Mouse (Mus musculus) midbrain, embryonic 14.5 days (tissue): ENCODE data around the gene Arrb2. TPM values are rescaled to one million over a fixed set of nuclear protein-coding genes. Genes with fewer than 3 reads are reported as not detected.

ENCODE experiments used
- ATAC-seq: fragments of 200-750 bp; cut with Nextera tagmentation; 2 replicates; pipeline ENCODE4 v1.8.0; 2017; ENCODE audit warnings: moderate number of reproducible peaks, moderate library complexity; ENCODE audit not compliant: low FRiP score, low TSS enrichment
- DNase-seq: peaks from one replicate; pipeline ENCODE4 v3.0.0-alpha.2; 2015
- H3K27ac ChIP-seq: fragments of 300-500 bp; sonication (generic); replicated peaks from 2 replicates; pipeline ENCODE4 v1.5.1; 2014; ENCODE audit warnings: mild to moderate bottlenecking, low read depth, low read length, moderate library complexity
- H3K27me3 ChIP-seq: fragments of 300-500 bp; sonication (generic); 2 replicates; pipeline ENCODE4 v1.6.1; 2014; ENCODE audit warnings: low read length, control low read depth, mixed read lengths; ENCODE audit not compliant: control insufficient read depth, insufficient read depth
- H3K36me3 ChIP-seq: fragments of 300-500 bp; sonication (generic); 2 replicates; pipeline ENCODE4 v1.6.1; 2014; ENCODE audit warnings: low read length, control low read depth; ENCODE audit not compliant: control insufficient read depth, insufficient read depth
- H3K4me1 ChIP-seq: fragments of 300-500 bp; sonication (generic); 2 replicates; pipeline ENCODE4 v1.6.1; 2014; ENCODE audit warnings: mild to moderate bottlenecking, antibody characterized with exemption, low read length, control low read depth; ENCODE audit not compliant: control insufficient read depth, insufficient read depth
- H3K4me2 ChIP-seq: fragments of 300-500 bp; sonication (generic); 2 replicates; pipeline ENCODE4 v1.6.1; 2014; ENCODE audit warnings: mild to moderate bottlenecking, low read length, moderate library complexity
- H3K4me3 ChIP-seq: fragments of 300-500 bp; sonication (generic); replicated peaks from 2 replicates; pipeline ENCODE4 v1.5.1; 2014; ENCODE audit warnings: low read depth, low read length
- H3K9ac ChIP-seq: fragments of 300-500 bp; sonication (generic); replicated peaks from 2 replicates; pipeline ENCODE4 v1.6.1; 2014; ENCODE audit warnings: mild to moderate bottlenecking, low read length, moderate library complexity
- H3K9me3 ChIP-seq: fragments of 300-500 bp; sonication (generic); 2 replicates; pipeline ENCODE4 v1.6.1; 2016; ENCODE audit warnings: low read length, control low read depth, mixed read lengths; ENCODE audit not compliant: control insufficient read depth
- WGBS: fragments of 180-500 bp; shearing (Covaris S2); extraction: QIAGEN DNeasy Blood & Tissue Kit; methylation state at CpG from one replicate; pipeline ENCODE4 v1.1.7; 2014; 5-methylcytosine and 5-hydroxymethylcytosine counted together
- polyA plus RNA-seq: library from polyadenylated mRNA; unstranded; fragments of >200 nt; fragmentation: Nextera tagmentation; extraction: Ambion mirVana; gene quantifications from 2 replicates; pipeline ENCODE4 v1.2.1, GENCODE M21; 2014

The Arrb2 gene
- polyA plus RNA-seq, 1 experiment from 2014 or later = 56.5 TPM

- no peak overlapping the region for H3K4me3 ChIP-seq
- ATAC-seq = no peak
- no peaks in the 10 kb centered on the region for H3K9me3 ChIP-seq
- H3K9ac ChIP-seq = no peak overlapping the region
- H3K4me1 ChIP-seq = peaks cover 18% of the 10 kb centered on the region
- no peak overlapping the region for H3K4me2 ChIP-seq
- WGBS = 84% methylated on average over 6 of the region's 6 CpGs
- peaks cover 62% of the 10 kb centered on the region for H3K36me3 ChIP-seq
- no peak for DNase-seq
- H3K27me3 ChIP-seq = no peaks in the 10 kb centered on the region
- no peak overlapping the region for H3K27ac ChIP-seq
Measured at GRCm38 (mm10) chr11:70437426-70437825, 5.0 kb downstream of the Arrb2 start.

DNA sequence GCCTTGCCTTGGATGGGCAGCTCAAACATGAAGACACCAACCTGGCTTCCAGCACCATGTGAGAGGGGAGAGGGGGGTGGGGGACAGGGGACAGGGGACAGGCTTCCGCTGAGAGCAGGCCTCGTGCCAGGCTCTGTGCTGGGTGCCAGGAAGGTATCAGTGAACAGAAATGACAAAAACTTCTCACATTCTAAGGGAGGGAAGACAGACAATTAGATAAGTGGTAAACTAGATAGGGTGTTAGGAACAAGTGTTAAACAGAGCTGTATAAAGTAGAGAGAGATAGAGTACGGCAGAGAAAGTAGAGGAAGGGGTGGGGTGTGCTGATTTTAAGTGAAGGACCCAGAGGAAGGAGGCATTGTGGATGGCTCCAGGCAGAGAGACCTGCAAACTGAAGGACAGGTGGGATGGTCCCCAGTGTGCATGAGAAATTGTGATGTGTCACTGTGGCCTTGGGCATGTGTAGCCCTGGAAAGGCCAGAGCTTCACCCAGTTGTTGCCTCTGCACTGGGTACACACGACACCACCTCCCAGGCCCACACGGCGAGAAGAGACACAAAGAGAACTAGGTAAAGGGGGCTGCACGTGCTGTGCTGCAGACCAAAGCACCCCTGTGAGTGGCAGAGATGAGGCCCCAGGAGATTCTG, 6.4 kb downstream of the Arrb2 start:
- Histone ChIP-seq H3K4me2 (no peak overlapping the region), H3K4me3 (no peak overlapping the region), H3K4me1 (peaks cover 10% of the 10 kb centered on the region), H3K27ac (no peak overlapping the region), H3K36me3 (peaks cover 62% of the 10 kb centered on the region), H3K9me3 (no peaks in the 10 kb centered on the region), H3K9ac (no peak overlapping the region), H3K27me3 (no peaks in the 10 kb centered on the region)
- ATAC-seq = no peak
- no peak for DNase-seq
- WGBS = 91% methylated on average over 7 of the region's 7 CpGs

DNA sequence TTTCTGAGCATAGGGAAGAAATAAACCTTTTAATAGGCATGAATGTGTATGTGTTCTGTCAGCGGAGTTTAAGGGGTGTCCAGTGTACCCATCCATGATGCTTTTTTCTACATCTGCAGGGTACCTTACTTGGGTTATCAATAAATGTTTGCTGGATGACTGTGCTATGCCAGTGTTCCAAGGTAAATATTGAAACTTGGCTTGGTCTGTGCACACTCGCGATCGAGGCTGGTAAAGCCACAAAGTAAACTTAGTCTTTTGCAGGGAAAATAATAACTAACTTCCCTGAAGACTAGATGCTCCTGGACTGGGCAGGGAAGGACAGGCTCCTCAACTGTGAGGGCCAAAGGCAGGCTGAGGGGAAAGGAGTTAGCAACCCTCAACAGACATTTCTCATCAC, 8.2 kb downstream of the Arrb2 start:
- ATAC-seq (no peak), DNase-seq (no peak)
- H3K27ac ChIP-seq = no peak overlapping the region
- H3K4me1 ChIP-seq = no peaks in the 10 kb centered on the region
- H3K36me3 ChIP-seq = peaks cover 59% of the 10 kb centered on the region
- H3K27me3 ChIP-seq = no peaks in the 10 kb centered on the region
- no peak overlapping the region for H3K4me3 ChIP-seq
- no peaks in the 10 kb centered on the region for H3K9me3 ChIP-seq
- WGBS = 96% methylated on average over 4 of the region's 4 CpGs
- no peak overlapping the region for H3K4me2 ChIP-seq
- H3K9ac ChIP-seq = no peak overlapping the region

GRCm38 (mm10) chr11:70441882-70442281, 9.4 kb downstream of the Arrb2 start:
- Histone ChIP-seq H3K27me3 (no peaks in the 10 kb centered on the region), H3K36me3 (peaks cover 47% of the 10 kb centered on the region), H3K27ac (no peak overlapping the region), H3K4me1 (no peaks in the 10 kb centered on the region), H3K9ac (no peak overlapping the region), H3K9me3 (no peaks in the 10 kb centered on the region), H3K4me3 (no peak overlapping the region), H3K4me2 (no peak overlapping the region)
- ATAC-seq (no peak), DNase-seq (no peak)
- 93% methylated on average over 7 of the region's 7 CpGs for WGBS

GRCm38 (mm10) chr11:70443964-70444363, 11.5 kb downstream of the Arrb2 start:
- Histone ChIP-seq H3K36me3 (peaks cover 26% of the 10 kb centered on the region), H3K4me3 (no peak overlapping the region), H3K4me2 (no peak overlapping the region), H3K9me3 (no peaks in the 10 kb centered on the region), H3K9ac (no peak overlapping the region), H3K27me3 (no peaks in the 10 kb centered on the region), H3K27ac (no peak overlapping the region), H3K4me1 (no peaks in the 10 kb centered on the region)
- 87% methylated on average over 3 of the region's 3 CpGs for WGBS
- ATAC-seq (no peak), DNase-seq (no peak)

DNA sequence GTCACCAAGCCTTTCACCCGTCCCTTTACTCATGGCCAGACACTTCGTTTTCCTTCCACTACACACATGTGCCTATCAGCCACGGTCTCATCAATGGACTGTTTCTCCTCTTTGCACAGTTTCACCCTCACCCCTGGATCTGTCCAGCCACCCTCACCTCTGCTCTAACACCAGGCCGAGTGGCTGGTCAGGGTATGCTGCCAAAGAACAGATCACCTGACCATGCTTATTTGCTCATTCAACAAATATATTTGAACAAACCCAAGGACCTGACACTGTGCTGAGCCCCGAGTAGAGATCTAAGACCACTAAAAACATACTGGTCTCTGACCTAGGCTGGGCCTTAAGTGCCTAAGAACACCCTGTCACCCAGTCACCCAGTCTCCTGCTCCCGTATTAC, 12.2 kb downstream of the Arrb2 start:
- Histone ChIP-seq H3K27me3 (no peaks in the 10 kb centered on the region), H3K4me2 (no peak overlapping the region), H3K36me3 (peaks cover 19% of the 10 kb centered on the region), H3K9ac (no peak overlapping the region), H3K9me3 (no peaks in the 10 kb centered on the region), H3K27ac (no peak overlapping the region), H3K4me3 (no peak overlapping the region), H3K4me1 (no peaks in the 10 kb centered on the region)
- DNase-seq (no peak), ATAC-seq (no peak)
- WGBS = 82% methylated on average over 6 of the region's 6 CpGs

- H3K36me3 ChIP-seq = 0 out of 2 replicates have a peak, but pooled peaks cover 6% of the 10 kb centered on the region
- H3K27me3 ChIP-seq = no peaks in the 10 kb centered on the region
- no peak for ATAC-seq
- DNase-seq = no peak
- WGBS = 51% methylated on average over 3 of the region's 3 CpGs
- no peak overlapping the region for H3K9ac ChIP-seq
- 0 out of 2 replicates have a peak, but pooled peaks cover 5% of the 10 kb centered on the region for H3K4me1 ChIP-seq
- H3K4me3 ChIP-seq = no peak overlapping the region
- H3K4me2 ChIP-seq = no peak overlapping the region
- H3K27ac ChIP-seq = no peak overlapping the region
- H3K9me3 ChIP-seq = no peaks in the 10 kb centered on the region
Measured at GRCm38 (mm10) chr11:70446756-70447155, 14.3 kb downstream of the Arrb2 start.

GRCm38 (mm10) chr11:70447373-70447772, 14.9 kb downstream of the Arrb2 start:
- no peaks in the 10 kb centered on the region for H3K9me3 ChIP-seq
- H3K4me2 ChIP-seq = no peak overlapping the region
- 92% methylated on average over 1 of the region's 1 CpGs for whole genome bisulfite sequencing
- no peak overlapping the region for H3K9ac ChIP-seq
- H3K36me3 ChIP-seq = no peaks in the 10 kb centered on the region
- no peak overlapping the region for H3K4me3 ChIP-seq
- H3K4me1 ChIP-seq = peaks cover 7% of the 10 kb centered on the region; the same call in 1 of the 2 replicates
- H3K27me3 ChIP-seq = no peaks in the 10 kb centered on the region
- DNase-seq (no peak), ATAC-seq (no peak)
- H3K27ac ChIP-seq = no peak overlapping the region

GRCm38 (mm10) chr11:70450926-70451325, 18.5 kb downstream of the Arrb2 start:
- ATAC-seq (no peak), DNase-seq (no peak)
- H3K9ac ChIP-seq = no peak overlapping the region
- 81% methylated on average over 2 of the region's 2 CpGs for WGBS
- H3K9me3 ChIP-seq = no peaks in the 10 kb centered on the region
- H3K4me1 ChIP-seq = peaks cover 21% of the 10 kb centered on the region; the same call in 1 of the 2 replicates
- no peak overlapping the region for H3K4me2 ChIP-seq
- H3K36me3 ChIP-seq = no peaks in the 10 kb centered on the region
- no peaks in the 10 kb centered on the region for H3K27me3 ChIP-seq
- no peak overlapping the region for H3K27ac ChIP-seq
- H3K4me3 ChIP-seq = no peak overlapping the region
